Mouse (Mus musculus) testis, adult 2 months (tissue): Measurements from ENCODE around the gene Dlgap1.

ENCODE experiments used
- CTCF ChIP-seq: fragments of 200-500 bp; IDR thresholded peaks from 2 replicates; pipeline ENCODE4 v1.5.1; 2012; ENCODE audit warnings: low read depth, mild to moderate bottlenecking, inconsistent platforms, low read length, moderate library complexity; ENCODE audit not compliant: control insufficient read depth, insufficient read depth, insufficient replicate concordance
- POLR2A ChIP-seq: fragments of 200-500 bp; IDR thresholded peaks from 2 replicates; pipeline ENCODE4 v1.6.1; 2012; ENCODE audit warnings: low read depth, mild to moderate bottlenecking, inconsistent platforms, low read length, moderate library complexity; ENCODE audit not compliant: control insufficient read depth

- TF ChIP-seq POLR2A (no peak), CTCF (no peak)
Measured at GRCm38 (mm10) chr17:70427866-70428265, 459.0 kb downstream of the Dlgap1 start.
